Mouse (Mus musculus) liver, adult 2 months (tissue): ENCODE measurements around the gene Fbxl17. TPM values are rescaled to one million over a fixed set of nuclear protein-coding genes. Genes with fewer than 3 reads are reported as not detected.

Experiments
- DNase-seq: peaks from one replicate; pipeline ENCODE4 v3.0.0-alpha.2; 2011; ENCODE audit warnings: low read depth, low spot score; ENCODE audit errors: extremely low read depth
- H3K27ac ChIP-seq: fragments of 200-500 bp; replicated peaks from 2 replicates; pipeline ENCODE4 v1.5.1; 2012; ENCODE audit warnings: low read depth, mild to moderate bottlenecking, control low read depth, inconsistent platforms, low read length; ENCODE audit not compliant: insufficient read depth
- H3K27me3 ChIP-seq: fragments of 200-500 bp; 2 replicates; pipeline ENCODE4 v1.6.1; 2012; ENCODE audit warnings: mild to moderate bottlenecking, moderate library complexity, low read length, inconsistent platforms; ENCODE audit not compliant: control insufficient read depth, insufficient read depth
- H3K36me3 ChIP-seq: fragments of 200-500 bp; 2 replicates; pipeline ENCODE4 v1.6.1; 2012; ENCODE audit warnings: low read length, inconsistent platforms; ENCODE audit not compliant: control insufficient read depth, insufficient read depth
- H3K4me1 ChIP-seq: fragments of 200-500 bp; 2 replicates; pipeline ENCODE4 v1.6.1; 2011; ENCODE audit warnings: low read length; ENCODE audit not compliant: control insufficient read depth, insufficient read depth
- H3K4me3 ChIP-seq: fragments of 200-500 bp; 2 replicates; pipeline ENCODE4 v1.5.1; 2011; ENCODE audit warnings: low read depth, mild to moderate bottlenecking, control low read depth, low read length, moderate library complexity; ENCODE audit not compliant: insufficient read depth
- H3K79me2 ChIP-seq: fragments of 200-500 bp; 2 replicates; pipeline ENCODE4 v1.6.1; 2012; ENCODE audit warnings: inconsistent platforms, mild to moderate bottlenecking, low read length, moderate library complexity; ENCODE audit not compliant: control insufficient read depth, insufficient read depth
- H3K9ac ChIP-seq: fragments of 200-500 bp; 2 replicates; pipeline ENCODE4 v1.6.1; 2012; ENCODE audit warnings: low read depth, mild to moderate bottlenecking, control low read depth, inconsistent platforms, low read length
- CTCF ChIP-seq: fragments of 200-500 bp; IDR thresholded peaks from 2 replicates; pipeline ENCODE4 v1.5.1; 2011; ENCODE audit warnings: low read depth, low read length, control low read depth
- POLR2A ChIP-seq: fragments of 200-500 bp; IDR thresholded peaks from 2 replicates; pipeline ENCODE4 v1.6.1; 2011; ENCODE audit warnings: low read length, control low read depth; ENCODE audit not compliant: insufficient read depth; ENCODE audit errors: extremely low read depth
- WGBS: fragments of 180-500 bp; shearing (Covaris S2); methylation state at CpG from one replicate; pipeline ENCODE4 v1.1.7; 2018; 5-methylcytosine and 5-hydroxymethylcytosine counted together
- polyA plus RNA-seq: library from polyadenylated mRNA; depleted of rRNA; stranded (reverse); fragments of >200 nt; gene quantifications from 2 replicates; pipeline ENCODE4 v1.2.3, GENCODE M21; 2012
- total RNA-seq: library from RNA; depleted of rRNA; stranded (reverse); fragments of >200 nt; gene quantifications from 2 replicates; pipeline ENCODE4 v1.2.3, GENCODE M21; 2014

The Fbxl17 gene
- total and polyA plus RNA-seq, 2 experiments: 5.4 to 12.2 TPM

GRCm38 (mm10) chr17:63208346-63208745, 291.5 kb downstream of the Fbxl17 start:
- Histone ChIP-seq H3K9ac (no peak overlapping the region), H3K4me1 (no peaks in the 10 kb centered on the region), H3K27ac (no peak overlapping the region), H3K36me3 (no peaks in the 10 kb centered on the region), H3K79me2 (peaks cover 3% of the 10 kb centered on the region; the same call in 1 of the 2 replicates), H3K27me3 (no peaks in the 10 kb centered on the region), H3K4me3 (no peak overlapping the region)
- TF ChIP-seq CTCF (no peak), POLR2A (no peak)
- WGBS: 93% methylated on average over 4 of the region's 4 CpGs
- no peak for DNase-seq

- Histone ChIP-seq H3K9ac (no peak overlapping the region), H3K4me1 (no peaks in the 10 kb centered on the region), H3K27me3 (no peaks in the 10 kb centered on the region), H3K36me3 (no peaks in the 10 kb centered on the region), H3K27ac (no peak overlapping the region), H3K79me2 (peaks cover 3% of the 10 kb centered on the region; the same call in 1 of the 2 replicates), H3K4me3 (no peak overlapping the region)
- DNase-seq: no peak
- no peak for TF ChIP-seq CTCF
- no peak for TF ChIP-seq POLR2A
- 93% methylated on average over 9 of the region's 9 CpGs for WGBS
These were observed 292.1 kb downstream of the Fbxl17 start for GRCm38 (mm10) chr17:63207714-63208113.

GRCm38 (mm10) chr17:63205316-63205715, 294.5 kb downstream of the Fbxl17 start:
- Histone ChIP-seq H3K79me2 (peaks cover 3% of the 10 kb centered on the region; the same call in 1 of the 2 replicates), H3K9ac (no peak overlapping the region), H3K4me3 (no peak overlapping the region), H3K27me3 (no peaks in the 10 kb centered on the region), H3K27ac (no peak overlapping the region), H3K36me3 (no peaks in the 10 kb centered on the region), H3K4me1 (no peaks in the 10 kb centered on the region)
- TF ChIP-seq POLR2A (no peak), CTCF (no peak)
- 93% methylated on average over 5 of the region's 5 CpGs for WGBS
- no peak for DNase-seq

DNA sequence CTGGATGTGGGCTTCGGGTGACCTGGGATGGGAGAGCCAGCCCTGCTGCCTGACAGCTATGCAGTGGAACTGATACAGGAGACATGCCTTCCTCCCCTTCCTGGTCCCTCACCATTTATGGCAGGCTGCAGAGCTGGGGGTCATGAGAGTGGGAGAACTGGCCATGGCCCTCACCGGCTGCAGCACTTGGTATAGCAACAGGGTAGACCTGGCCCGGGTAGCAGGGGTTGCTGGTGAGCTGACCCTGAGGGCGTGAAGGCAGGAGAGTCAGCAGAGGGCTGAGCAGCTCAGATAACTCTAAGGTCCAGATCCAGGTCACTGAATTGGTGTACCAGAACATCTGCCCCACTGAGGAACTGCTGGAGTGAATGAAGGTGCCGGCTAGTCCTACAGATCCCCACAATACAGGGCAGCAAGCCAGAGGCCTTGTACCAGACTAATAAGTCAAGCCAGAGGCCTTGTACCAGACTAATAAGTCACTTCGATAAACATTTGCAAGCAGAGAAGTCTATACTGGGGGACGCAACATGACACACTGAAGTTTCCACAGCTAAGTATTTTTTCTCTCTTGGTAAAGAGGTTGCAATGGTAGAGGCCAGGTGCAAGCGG, 296.1 kb downstream of the Fbxl17 start:
- 90% methylated on average over 8 of the region's 8 CpGs for WGBS
- Histone ChIP-seq H3K27ac (no peak overlapping the region), H3K36me3 (no peaks in the 10 kb centered on the region), H3K27me3 (no peaks in the 10 kb centered on the region), H3K9ac (no peak overlapping the region), H3K4me3 (no peak overlapping the region), H3K4me1 (no peaks in the 10 kb centered on the region), H3K79me2 (peaks cover 3% of the 10 kb centered on the region; the same call in 1 of the 2 replicates)
- TF ChIP-seq POLR2A (no peak), CTCF (no peak)
- no peak for DNase-seq

DNA sequence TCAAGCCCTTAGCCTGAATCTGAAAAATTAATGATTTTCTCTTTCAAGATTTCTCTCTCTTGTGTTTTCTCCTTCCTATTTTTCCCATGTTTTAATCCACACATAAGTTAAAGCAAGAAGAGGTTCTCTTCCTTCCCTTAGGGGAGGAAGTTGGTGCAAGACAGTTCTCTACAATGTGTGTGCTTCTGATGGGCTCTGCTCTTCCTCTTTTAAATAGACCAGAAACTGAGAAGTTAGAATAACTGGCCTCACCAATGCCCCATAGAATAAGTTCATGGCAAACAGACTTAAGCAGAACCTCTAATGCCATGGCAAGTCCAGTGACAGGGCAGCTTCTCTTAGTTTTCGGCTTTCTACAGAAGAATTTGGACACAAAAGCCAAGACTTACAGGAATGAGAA, 301.1 kb downstream of the Fbxl17 start:
- H3K27ac ChIP-seq: no peak overlapping the region
- no peak overlapping the region for H3K4me3 ChIP-seq
- H3K36me3 ChIP-seq: no peaks in the 10 kb centered on the region
- 98% methylated on average over 1 of the region's 1 CpGs for WGBS
- DNase-seq: no peak
- H3K79me2 ChIP-seq: no peaks in the 10 kb centered on the region
- no peaks in the 10 kb centered on the region; the same call in 1 of the 2 replicates for H3K4me1 ChIP-seq
- H3K9ac ChIP-seq: no peak overlapping the region
- no peak for TF ChIP-seq POLR2A
- TF ChIP-seq CTCF: no peak
- no peaks in the 10 kb centered on the region for H3K27me3 ChIP-seq

- Histone ChIP-seq H3K27ac (no peak overlapping the region), H3K27me3 (no peaks in the 10 kb centered on the region), H3K36me3 (no peaks in the 10 kb centered on the region), H3K4me3 (no peak overlapping the region), H3K9ac (no peak overlapping the region), H3K79me2 (no peaks in the 10 kb centered on the region), H3K4me1 (no peaks in the 10 kb centered on the region; the same call in 1 of the 2 replicates)
- DNase-seq: peak; percentile 55
- TF ChIP-seq CTCF (no peak), POLR2A (no peak)
- WGBS: 26% methylated on average over 2 of the region's 2 CpGs
These were observed 304.3 kb downstream of the Fbxl17 start for GRCm38 (mm10) chr17:63195496-63195895.
